Mouse (Mus musculus): ENCODE measurements around the gene Ubd. TPM values are rescaled to one million over a fixed set of nuclear protein-coding genes. Genes with fewer than 3 reads are reported as not detected.
"Not testable (repeated sequence)": the region's sequence is repeated elsewhere in the genome, so short reads cannot be mapped to it uniquely, and the experiment has no call there.

The Ubd gene
- polyA plus RNA-seq, 1 experiment from 2014 or later, result not detected

DNA sequence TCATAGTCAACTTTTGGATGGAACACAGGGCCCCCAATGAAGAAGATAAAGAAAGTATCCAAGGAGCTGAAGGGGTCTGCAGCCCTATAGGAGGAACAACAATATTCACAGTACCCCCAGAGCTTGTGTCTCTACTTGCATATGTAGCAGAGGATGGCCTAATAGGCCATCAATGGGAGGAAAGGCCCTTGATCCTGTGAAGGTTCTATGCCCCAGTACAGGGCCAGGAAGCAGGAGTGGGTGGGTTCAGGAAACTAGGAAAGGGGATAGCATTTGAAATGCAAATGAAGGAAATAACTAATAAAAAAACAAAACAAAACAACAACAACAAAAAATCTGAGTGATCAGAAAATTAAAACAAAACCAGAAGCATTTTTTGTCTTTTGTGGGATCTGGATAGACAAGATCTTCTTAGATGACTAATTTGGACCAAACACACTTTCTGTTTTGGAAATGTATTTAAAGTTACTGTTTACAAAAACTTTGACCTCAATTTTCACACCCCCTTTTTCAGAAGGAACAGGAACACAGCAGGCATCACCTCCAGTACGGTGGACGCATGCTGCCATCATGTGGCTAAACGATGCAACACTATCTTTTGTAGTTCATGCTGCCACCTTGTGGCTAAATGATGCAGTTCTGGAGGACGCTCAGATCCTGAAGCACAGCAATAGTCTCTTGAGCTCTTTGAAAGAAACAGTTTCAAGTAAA is 9.7 kb downstream of the Ubd start:
- Histone ChIP-seq H3K4me3 (ENCODE audit: low read depth, low read length) (no peak overlapping the region), H3K36me3 (ENCODE audit: control insufficient read depth, insufficient read depth, low read length) (no peaks in the 10 kb centered on the region), H3K27ac (ENCODE audit: low read length) (no peak overlapping the region), H3K27me3 (ENCODE audit: control insufficient read depth, insufficient read depth, low read length) (0 out of 2 replicates have a peak, but pooled peaks cover under 1% of the 10 kb centered on the region), H3K4me2 (replicated peaks; ENCODE audit: low read depth, low read length) (no peak overlapping the region), H3K9ac (replicated peaks; ENCODE audit: low read depth, low read length) (no peak overlapping the region), H3K9me3 (ENCODE audit: control insufficient read depth, low read depth, low read length) (no peaks in the 10 kb centered on the region), H3K4me1 (ENCODE audit: control insufficient read depth, insufficient read depth, low read length) (no peaks in the 10 kb centered on the region)
- under 1% methylated on average over 4 of the region's 4 CpGs for WGBS
- ATAC-seq (ENCODE audit: insufficient number of reproducible peaks, insufficient read depth, low FRiP score, low read depth), result no peak

DNA sequence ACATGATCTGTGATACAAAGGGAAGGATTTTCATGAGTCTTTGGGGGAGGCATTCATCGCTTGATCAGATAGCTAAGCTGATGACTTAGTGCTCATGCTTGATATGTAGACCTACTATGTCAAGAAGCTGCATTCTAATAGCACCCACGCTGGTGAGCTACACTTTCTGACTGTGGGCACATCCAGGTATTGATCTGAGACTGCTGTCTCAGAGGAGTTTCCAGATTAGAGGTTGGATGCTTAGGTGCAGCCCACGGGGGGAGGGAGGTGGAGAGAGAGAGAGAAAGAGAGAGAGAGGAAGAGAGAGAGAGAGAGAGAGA is 10.2 kb downstream of the Ubd start:
- no peak overlapping the region for H3K27ac ChIP-seq (ENCODE audit: low read length)
- H3K27me3 ChIP-seq (ENCODE audit: control insufficient read depth, insufficient read depth, low read length), result no peaks in the 10 kb centered on the region
- no peak overlapping the region for H3K4me3 ChIP-seq (ENCODE audit: low read depth, low read length)
- no peaks in the 10 kb centered on the region for H3K9me3 ChIP-seq (ENCODE audit: control insufficient read depth, low read depth, low read length)
- H3K9ac ChIP-seq (replicated peaks; ENCODE audit: low read depth, low read length), result no peak overlapping the region
- H3K4me1 ChIP-seq (ENCODE audit: control insufficient read depth, insufficient read depth, low read length), result no peaks in the 10 kb centered on the region
- no peaks in the 10 kb centered on the region for H3K36me3 ChIP-seq (ENCODE audit: control insufficient read depth, insufficient read depth, low read length)
- no peak overlapping the region for H3K4me2 ChIP-seq (replicated peaks; ENCODE audit: low read depth, low read length)
- WGBS, result 26% methylated on average over 3 of the region's 3 CpGs
- ATAC-seq (ENCODE audit: insufficient number of reproducible peaks, insufficient read depth, low FRiP score, low read depth), result no peak

DNA sequence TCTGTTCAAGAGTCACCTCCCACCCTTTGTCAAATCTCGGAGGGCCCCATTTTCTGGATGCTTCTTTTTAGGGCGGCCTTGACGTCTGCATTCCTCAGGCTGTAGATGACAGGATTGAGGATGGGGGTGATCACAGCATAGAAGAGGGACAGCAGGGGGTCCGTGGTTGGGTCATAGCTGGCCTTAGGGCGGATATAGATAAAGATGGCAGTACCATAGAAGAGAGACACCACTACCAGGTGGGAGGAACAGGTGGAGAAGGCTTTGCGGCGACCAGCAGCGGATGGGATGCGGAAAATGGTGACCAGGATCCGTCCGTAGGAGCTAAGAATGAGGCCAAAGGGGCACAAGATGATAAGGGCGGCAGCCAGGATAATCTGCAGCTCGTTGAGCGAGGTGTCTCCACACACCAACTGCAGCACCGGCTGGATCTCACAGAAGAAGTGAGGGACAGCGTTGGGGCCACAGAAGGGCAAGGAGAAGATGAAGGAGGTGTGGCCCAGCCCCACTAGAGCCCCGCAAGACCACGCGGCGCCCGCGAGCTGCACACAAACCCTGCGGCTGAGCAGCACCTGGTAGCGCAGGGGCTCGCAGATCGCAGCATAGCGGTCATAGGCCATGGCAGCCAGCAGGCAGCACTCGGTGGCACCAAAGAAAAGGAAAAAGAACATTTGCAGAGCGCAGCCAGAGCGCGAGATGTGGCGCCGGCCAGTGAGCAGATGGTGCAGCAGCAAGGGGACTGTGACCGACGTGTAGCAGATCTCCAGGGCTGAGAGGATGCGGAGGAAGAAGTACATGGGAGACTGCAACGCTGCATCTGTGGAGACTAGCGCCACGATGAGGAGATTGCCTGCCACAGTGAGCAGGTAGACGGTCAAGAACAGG is 17.4 kb downstream of the Ubd start:
- no peaks in the 10 kb centered on the region for H3K36me3 ChIP-seq (ENCODE audit: control insufficient read depth, insufficient read depth, low read length)
- peaks cover 8% of the 10 kb centered on the region; the same call in 1 of the 2 replicates for H3K27me3 ChIP-seq (ENCODE audit: control insufficient read depth, insufficient read depth, low read length)
- H3K27ac ChIP-seq (ENCODE audit: low read length), result no peak overlapping the region
- 15% methylated on average over 40 of the region's 40 CpGs for WGBS
- H3K9ac ChIP-seq (replicated peaks; ENCODE audit: low read depth, low read length), result no peak overlapping the region
- H3K4me2 ChIP-seq (replicated peaks; ENCODE audit: low read depth, low read length), result peak overlapping the region; percentile 36
- H3K4me3 ChIP-seq (ENCODE audit: low read depth, low read length), result peak overlapping the region; percentile 22
- H3K9me3 ChIP-seq (ENCODE audit: control insufficient read depth, low read depth, low read length), result no peaks in the 10 kb centered on the region
- no peak for ATAC-seq (ENCODE audit: insufficient number of reproducible peaks, insufficient read depth, low FRiP score, low read depth)
- no peaks in the 10 kb centered on the region for H3K4me1 ChIP-seq (ENCODE audit: control insufficient read depth, insufficient read depth, low read length)

DNA sequence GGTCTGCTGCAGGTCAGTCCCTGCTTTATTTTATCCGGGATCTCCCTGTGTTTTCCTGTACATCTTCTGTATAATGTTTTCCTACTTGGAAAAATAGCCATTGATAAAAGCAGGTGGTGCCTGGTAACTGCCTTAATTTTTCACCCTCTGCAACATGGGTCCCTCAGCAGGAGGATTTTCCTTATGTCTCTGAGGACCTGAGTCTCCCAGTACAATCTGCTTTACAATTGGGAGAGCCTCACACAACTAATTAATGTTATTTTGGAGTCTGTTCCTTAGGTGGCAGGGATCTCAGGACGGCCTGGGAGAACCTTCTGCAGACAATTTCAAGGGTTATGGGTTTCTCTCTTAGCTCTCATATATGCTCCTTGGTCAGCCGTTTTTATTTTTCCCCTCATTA is 19.3 kb downstream of the Ubd start, which contains the start of gene Olfr95:
TSS of gene Olfr95 (minus strand) at position 101 of the 400 bp plus-strand sequence.
- Histone ChIP-seq H3K27ac (ENCODE audit: low read length) (no peak within 1 kb of the TSS), H3K9ac (replicated peaks; ENCODE audit: low read depth, low read length) (no peak within 1 kb of the TSS), H3K4me2 (replicated peaks; ENCODE audit: low read depth, low read length) (no peak within 1 kb of the TSS), H3K9me3 (ENCODE audit: control insufficient read depth, low read depth, low read length) (no peaks in the 10 kb centered on the region; the same call in 1 of the 2 replicates), H3K36me3 (ENCODE audit: control insufficient read depth, insufficient read depth, low read length) (no peaks in the 10 kb centered on the region), H3K27me3 (ENCODE audit: control insufficient read depth, insufficient read depth, low read length) (peaks cover 8% of the 10 kb centered on the region; the same call in 1 of the 2 replicates), H3K4me3 (ENCODE audit: low read depth, low read length) (no peak within 1 kb of the TSS), H3K4me1 (ENCODE audit: control insufficient read depth, insufficient read depth, low read length) (no peaks in the 10 kb centered on the region)
- no peak for ATAC-seq (ENCODE audit: insufficient number of reproducible peaks, insufficient read depth, low FRiP score, low read depth)
- 74% methylated on average over 3 of the region's 3 CpGs for WGBS

DNA sequence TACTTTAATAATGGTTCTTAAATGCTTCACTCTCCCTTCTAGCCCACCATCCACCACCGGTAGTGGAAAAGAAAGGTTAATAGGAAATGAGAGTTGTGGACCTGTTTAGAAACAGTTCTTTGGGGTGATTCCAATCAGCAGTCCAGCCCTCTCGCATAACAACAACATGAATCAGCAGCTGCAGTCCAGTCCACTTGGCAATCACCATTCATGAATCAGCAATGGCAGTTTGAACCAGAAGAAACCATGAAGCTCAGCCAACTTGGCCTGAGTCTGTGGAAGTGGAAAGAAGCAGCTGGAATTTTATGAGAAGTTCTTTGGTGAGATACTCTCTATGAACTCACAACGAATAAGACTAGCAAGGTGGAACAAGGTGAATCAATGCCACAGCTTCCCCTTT is 24.8 kb downstream of the Ubd start:
- no peaks in the 10 kb centered on the region for H3K36me3 ChIP-seq (ENCODE audit: control insufficient read depth, insufficient read depth, low read length)
- no peaks in the 10 kb centered on the region; the same call in 1 of the 2 replicates for H3K9me3 ChIP-seq (ENCODE audit: control insufficient read depth, low read depth, low read length)
- 89% methylated on average over 3 of the region's 3 CpGs for WGBS
- no peak overlapping the region for H3K4me2 ChIP-seq (replicated peaks; ENCODE audit: low read depth, low read length)
- no peak overlapping the region for H3K4me3 ChIP-seq (ENCODE audit: low read depth, low read length)
- no peaks in the 10 kb centered on the region for H3K27me3 ChIP-seq (ENCODE audit: control insufficient read depth, insufficient read depth, low read length)
- ATAC-seq (ENCODE audit: insufficient number of reproducible peaks, insufficient read depth, low FRiP score, low read depth), result no peak
- no peaks in the 10 kb centered on the region for H3K4me1 ChIP-seq (ENCODE audit: control insufficient read depth, insufficient read depth, low read length)
- H3K9ac ChIP-seq (replicated peaks; ENCODE audit: low read depth, low read length), result no peak overlapping the region
- H3K27ac ChIP-seq (ENCODE audit: low read length), result no peak overlapping the region

DNA sequence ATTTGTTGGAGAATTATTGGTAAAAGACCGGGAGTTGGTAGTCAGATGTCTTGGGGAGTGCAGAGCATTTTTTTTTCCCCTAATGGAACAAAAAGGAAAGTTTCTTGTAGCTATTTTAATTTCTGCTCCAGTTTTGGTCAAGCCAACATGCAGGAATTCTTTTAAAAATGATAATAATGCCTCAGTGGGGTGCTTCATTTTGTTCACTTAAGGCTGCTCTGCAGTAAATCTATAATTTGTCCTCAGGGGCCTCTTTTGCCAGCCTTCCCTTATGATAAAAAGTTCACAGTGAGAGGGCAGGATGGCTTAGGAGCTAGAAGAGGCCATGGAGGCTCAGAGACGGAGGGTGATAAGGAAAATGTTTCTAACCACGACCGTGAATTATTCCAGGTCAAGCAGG is 26.2 kb downstream of the Ubd start, which contains the start of gene Olfr96:
TSS of gene Olfr96 (plus strand) at position 301 of the 400 bp plus-strand sequence.
- Histone ChIP-seq H3K27ac (ENCODE audit: low read length) (no peak within 1 kb of the TSS), H3K36me3 (ENCODE audit: control insufficient read depth, insufficient read depth, low read length) (no peaks in the 10 kb centered on the region), H3K9me3 (ENCODE audit: control insufficient read depth, low read depth, low read length) (no peaks in the 10 kb centered on the region; the same call in 1 of the 2 replicates), H3K4me2 (replicated peaks; ENCODE audit: low read depth, low read length) (no peak within 1 kb of the TSS), H3K4me3 (ENCODE audit: low read depth, low read length) (no peak within 1 kb of the TSS), H3K4me1 (ENCODE audit: control insufficient read depth, insufficient read depth, low read length) (no peaks in the 10 kb centered on the region), H3K27me3 (ENCODE audit: control insufficient read depth, insufficient read depth, low read length) (no peaks in the 10 kb centered on the region), H3K9ac (replicated peaks; ENCODE audit: low read depth, low read length) (no peak within 1 kb of the TSS)
- ATAC-seq (ENCODE audit: insufficient number of reproducible peaks, insufficient read depth, low FRiP score, low read depth), result no peak
- WGBS, result 61% methylated on average over 4 of the region's 4 CpGs

DNA sequence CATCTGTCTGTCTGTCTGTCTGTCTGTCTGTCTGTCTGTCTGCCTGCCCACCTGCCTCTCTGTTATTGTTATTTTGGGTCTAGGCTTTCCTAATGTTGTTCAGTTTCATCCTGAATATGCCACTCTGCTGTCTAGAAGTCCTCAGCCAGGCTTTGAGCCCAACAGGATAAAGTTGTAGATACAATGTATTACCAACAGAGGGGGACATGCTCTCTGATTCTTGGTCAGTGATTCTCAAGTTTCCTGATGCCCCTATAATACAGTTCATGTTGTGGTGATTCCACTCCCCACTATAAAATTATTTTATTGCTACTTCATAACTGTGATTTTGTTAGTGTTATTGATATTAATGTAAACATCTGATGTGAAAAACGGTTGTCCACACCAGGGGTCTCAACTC is 28.2 kb downstream of the Ubd start:
- H3K27me3 ChIP-seq (ENCODE audit: control insufficient read depth, insufficient read depth, low read length), result no peaks in the 10 kb centered on the region
- no peaks in the 10 kb centered on the region; the same call in 1 of the 2 replicates for H3K9me3 ChIP-seq (ENCODE audit: control insufficient read depth, low read depth, low read length)
- H3K36me3 ChIP-seq (ENCODE audit: control insufficient read depth, insufficient read depth, low read length), result no peaks in the 10 kb centered on the region
- H3K27ac ChIP-seq (ENCODE audit: low read length), result no peak overlapping the region
- no peak overlapping the region for H3K4me2 ChIP-seq (replicated peaks; ENCODE audit: low read depth, low read length)
- 18% methylated on average over 1 of the region's 1 CpGs for WGBS
- no peaks in the 10 kb centered on the region for H3K4me1 ChIP-seq (ENCODE audit: control insufficient read depth, insufficient read depth, low read length)
- no peak overlapping the region for H3K4me3 ChIP-seq (ENCODE audit: low read depth, low read length)
- ATAC-seq (ENCODE audit: insufficient number of reproducible peaks, insufficient read depth, low FRiP score, low read depth), result no peak
- H3K9ac ChIP-seq (replicated peaks; ENCODE audit: low read depth, low read length), result no peak overlapping the region

DNA sequence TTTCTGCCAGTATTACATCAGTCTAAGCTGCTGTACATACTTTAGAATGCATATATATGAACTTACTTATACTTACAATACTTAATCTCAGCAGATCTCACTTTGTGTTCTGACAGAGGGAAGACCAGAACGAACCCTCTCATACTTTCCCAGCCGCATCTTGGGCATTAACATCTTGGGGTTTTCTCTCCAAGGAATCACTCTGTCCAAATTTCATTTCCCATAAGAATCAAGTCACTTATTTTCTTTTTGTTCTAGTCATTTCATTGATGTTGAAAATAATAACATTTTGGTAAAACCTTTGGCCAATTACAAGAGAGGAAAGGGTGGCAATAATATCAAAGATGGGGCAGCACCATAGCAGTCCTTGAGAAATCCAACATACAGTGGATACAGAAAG is 43.5 kb downstream of the Ubd start, which contains the start of gene Olfr97:
TSS of gene Olfr97 (minus strand) at position 101 of the 400 bp plus-strand sequence.
- not testable (repeated sequence) for H3K9ac ChIP-seq (replicated peaks; ENCODE audit: low read depth, low read length)
- 92% methylated on average over 2 of the region's 2 CpGs for whole genome bisulfite sequencing

More for the DNA sequence above, 43.5 kb downstream of the Ubd start, which contains the start of gene Olfr97:
- not testable (repeated sequence) for H3K4me3 ChIP-seq (ENCODE audit: low read depth, low read length); ATAC-seq (ENCODE audit: insufficient number of reproducible peaks, insufficient read depth, low FRiP score, low read depth); H3K27ac ChIP-seq (ENCODE audit: low read length); H3K36me3 ChIP-seq (ENCODE audit: control insufficient read depth, insufficient read depth, low read length); H3K27me3 ChIP-seq (ENCODE audit: control insufficient read depth, insufficient read depth, low read length); H3K4me1 ChIP-seq (ENCODE audit: control insufficient read depth, insufficient read depth, low read length); H3K9me3 ChIP-seq (ENCODE audit: control insufficient read depth, low read depth, low read length); H3K4me2 ChIP-seq (replicated peaks; ENCODE audit: low read depth, low read length)

All from stomach, embryonic 14.5 days (tissue).